Mouse (Mus musculus) gastrocnemius, postnatal 14 days (tissue): ENCODE measurements at regions not wholly inside any gene's neighbourhood (a gene's known extent, or its start where the extent isn't known, plus 50 kb on each side); places are given as distances from the start of the nearest gene placed in this dataset.

Experiments used
- DNase-seq: peaks from one replicate; pipeline ENCODE4 v3.0.0; 2021; ENCODE audit warnings: mixed read lengths
- intact Hi-C: fragments of 180-260 bp; cut with DNase I; formaldehyde crosslinking; loops from one replicate; pipeline ENCODE4 v1.15.1; 2025; ENCODE audit warnings: low total_unique reads

DNA sequence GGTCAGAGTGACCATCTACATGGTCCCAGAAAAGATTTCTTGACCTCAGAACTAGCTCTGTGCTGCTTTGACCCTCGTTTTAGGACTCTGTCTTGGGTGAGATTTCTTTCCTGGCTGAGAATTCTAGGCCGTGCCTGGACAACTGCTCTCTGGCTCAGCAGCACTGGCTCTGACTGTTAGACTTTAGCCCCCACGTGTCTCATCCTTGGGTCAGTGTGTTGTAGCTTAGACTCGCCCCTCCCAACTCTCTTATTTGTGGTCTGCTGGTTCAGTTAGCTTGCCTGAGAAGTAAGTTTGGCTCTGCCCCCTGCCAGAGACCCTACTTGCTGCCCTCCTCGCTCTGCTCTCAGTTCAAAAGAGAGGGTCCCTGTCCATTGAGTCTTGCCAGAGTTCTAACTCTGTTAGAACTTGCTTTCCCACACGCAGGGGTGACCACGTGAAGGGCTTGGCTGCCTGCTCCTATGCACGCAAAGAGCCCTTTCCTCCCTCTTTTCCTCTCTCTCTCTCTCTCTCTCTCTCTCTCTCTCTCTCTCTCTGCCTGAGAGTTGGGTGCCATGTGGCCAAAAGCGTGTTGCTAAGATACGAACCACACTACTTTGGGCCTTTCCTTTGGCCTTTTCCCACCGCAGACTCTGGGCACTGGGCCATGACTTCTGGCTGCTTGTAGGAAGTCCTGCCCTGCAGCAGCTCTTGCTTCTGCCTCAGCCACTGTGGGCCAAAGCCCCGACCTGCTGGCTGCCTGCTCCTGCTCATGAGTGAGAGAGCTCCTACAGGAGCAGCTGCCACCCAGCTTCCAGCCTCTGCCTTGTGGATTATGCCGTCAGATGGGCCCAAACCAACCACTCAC, 344.2 kb upstream of the Amot start:
- intact Hi-C loops: no loop called here
- DNase-seq: peak; percentile 62

DNA sequence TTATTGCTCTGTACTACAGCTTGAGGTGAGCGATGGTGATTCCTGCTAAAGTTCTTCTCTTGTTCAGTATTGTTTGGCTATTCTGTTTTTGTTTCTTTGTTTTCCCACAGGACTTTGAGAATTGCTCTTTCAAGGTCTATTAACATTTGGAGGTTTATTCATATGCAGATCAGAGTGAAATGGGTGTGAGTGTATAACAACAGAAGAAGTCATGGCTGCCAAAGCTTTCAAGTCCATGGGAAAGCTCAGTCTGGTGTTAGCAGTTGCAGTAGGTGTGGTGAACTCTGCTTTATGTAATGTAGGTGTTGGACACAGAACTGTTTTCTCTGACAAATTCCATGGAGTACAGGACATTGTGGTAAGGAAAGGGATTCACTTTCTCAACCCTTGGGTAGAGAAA, 328.1 kb upstream of the Amot start:
- intact Hi-C loops: no loop called here
- DNase-seq: no peak

DNA sequence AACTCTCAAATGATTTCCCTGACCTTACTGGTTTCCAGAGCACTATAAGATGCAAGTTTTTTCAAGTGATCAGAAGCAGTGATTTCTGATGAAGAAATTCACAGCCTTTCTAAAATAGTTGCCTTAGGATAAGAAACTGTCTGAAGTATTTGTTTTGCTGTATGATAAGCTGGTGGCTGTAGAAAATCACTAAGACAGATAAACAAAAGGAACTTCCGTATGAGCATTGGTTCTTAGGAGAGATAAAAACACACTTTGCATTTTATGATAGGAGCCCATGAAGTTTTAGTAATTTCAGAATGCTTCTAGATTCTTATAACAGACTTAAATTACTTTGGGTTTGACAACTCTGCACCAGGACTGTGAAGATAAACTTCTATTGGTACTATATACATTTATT, 308.0 kb upstream of the Amot start:
- no peak for DNase-seq
- intact Hi-C loops: no loop called here
